Mouse (Mus musculus): ENCODE results near the gene Lsm10. TPM values are rescaled to one million over a fixed set of nuclear protein-coding genes. Genes with fewer than 3 reads are reported as not detected.

The Lsm10 gene
- polyA plus RNA-seq, 1 experiment from 2014 or later, result 48.5 TPM

- no peak for DNase-seq (ENCODE audit: low spot score)
- H3K27ac ChIP-seq (replicated peaks), result peak overlapping the region; percentile 84; the same call in 1 of the 2 replicates
Measured at GRCm38 (mm10) chr4:126102061-126102841, 5.8 kb downstream of the Lsm10 start.

GRCm38 (mm10) chr4:126103057-126103581, 6.7 kb downstream of the Lsm10 start:
- H3K4me1 ChIP-seq, result peaks cover 41% of the 10 kb centered on the region
- peak; percentile 57 for DNase-seq (ENCODE audit: low spot score)
- peaks cover 28% of the 10 kb centered on the region for H3K36me3 ChIP-seq (replicated peaks)
- H3K27me3 ChIP-seq (replicated peaks; ENCODE audit: low read depth, poor library complexity, severe bottlenecking), result no peaks in the 10 kb centered on the region
- no peaks in the 10 kb centered on the region for H3K9me3 ChIP-seq
- peak overlapping the region; percentile 84 for H3K27ac ChIP-seq (replicated peaks)
- H3K4me3 ChIP-seq, result peak overlapping the region; percentile 83
- 3% methylated on average over 15 of the region's 15 CpGs for WGBS

More at GRCm38 (mm10) chr4:126102061-126102841, 5.8 kb downstream of the Lsm10 start:
- peaks cover 35% of the 10 kb centered on the region for H3K36me3 ChIP-seq (replicated peaks)
- no peaks in the 10 kb centered on the region for H3K9me3 ChIP-seq
- H3K27me3 ChIP-seq (replicated peaks; ENCODE audit: low read depth, poor library complexity, severe bottlenecking), result no peaks in the 10 kb centered on the region
- WGBS, result 48% methylated on average over 7 of the region's 7 CpGs
- peak overlapping the region; percentile 83 for H3K4me3 ChIP-seq
- H3K4me1 ChIP-seq, result peaks cover 39% of the 10 kb centered on the region

GRCm38 (mm10) chr4:126103590-126104068, 7.2 kb downstream of the Lsm10 start, which contains the start of gene Stk40:
TSS of gene Stk40 (plus strand) at chr4:126103957.
- peak within 1 kb of the TSS; percentile 84 for H3K27ac ChIP-seq (replicated peaks)
- under 1% methylated on average over 34 of the region's 34 CpGs for WGBS
- peaks cover 23% of the 10 kb centered on the region for H3K36me3 ChIP-seq (replicated peaks)
- H3K9me3 ChIP-seq, result no peaks in the 10 kb centered on the region
- H3K27me3 ChIP-seq (replicated peaks; ENCODE audit: low read depth, poor library complexity, severe bottlenecking), result no peaks in the 10 kb centered on the region
- peaks cover 46% of the 10 kb centered on the region for H3K4me1 ChIP-seq
- H3K4me3 ChIP-seq, result peak within 1 kb of the TSS; percentile 83
- peak; percentile 98 for DNase-seq (ENCODE audit: low spot score)

- peak; percentile 20 for DNase-seq (ENCODE audit: low spot score)
- Histone ChIP-seq H3K4me1 (peaks cover 55% of the 10 kb centered on the region), H3K9me3 (no peaks in the 10 kb centered on the region), H3K27me3 (replicated peaks; ENCODE audit: low read depth, poor library complexity, severe bottlenecking) (no peaks in the 10 kb centered on the region), H3K27ac (replicated peaks) (peak overlapping the region; percentile 84), H3K4me3 (peak overlapping the region; percentile 83), H3K36me3 (replicated peaks) (peaks cover 14% of the 10 kb centered on the region; the same call in 1 of the 2 replicates)
- WGBS, result 4% methylated on average over 34 of the region's 34 CpGs
Measured at GRCm38 (mm10) chr4:126104261-126105075, 8.0 kb downstream of the Lsm10 start.

GRCm38 (mm10) chr4:126105131-126105783, 8.8 kb downstream of the Lsm10 start:
- 57% methylated on average over 7 of the region's 7 CpGs for WGBS
- Histone ChIP-seq H3K4me1 (peaks cover 63% of the 10 kb centered on the region), H3K36me3 (replicated peaks) (peaks cover 6% of the 10 kb centered on the region; the same call in 1 of the 2 replicates), H3K4me3 (peak overlapping the region; percentile 83), H3K9me3 (no peaks in the 10 kb centered on the region), H3K27me3 (replicated peaks; ENCODE audit: low read depth, poor library complexity, severe bottlenecking) (no peaks in the 10 kb centered on the region), H3K27ac (replicated peaks) (no peak overlapping the region)
- no peak for DNase-seq (ENCODE audit: low spot score)

GRCm38 (mm10) chr4:126108061-126108740, 11.8 kb downstream of the Lsm10 start:
- 48% methylated on average over 8 of the region's 8 CpGs for WGBS
- DNase-seq (ENCODE audit: low spot score), result no peak
- Histone ChIP-seq H3K9me3 (no peaks in the 10 kb centered on the region), H3K4me1 (peaks cover 68% of the 10 kb centered on the region), H3K27me3 (replicated peaks; ENCODE audit: low read depth, poor library complexity, severe bottlenecking) (no peaks in the 10 kb centered on the region), H3K27ac (replicated peaks) (no peak overlapping the region), H3K36me3 (replicated peaks) (no peaks in the 10 kb centered on the region), H3K4me3 (no peak overlapping the region)

- Histone ChIP-seq H3K27me3 (replicated peaks; ENCODE audit: low read depth, poor library complexity, severe bottlenecking) (no peaks in the 10 kb centered on the region), H3K4me1 (peaks cover 62% of the 10 kb centered on the region), H3K27ac (replicated peaks) (peak overlapping the region; percentile 79; the same call in 1 of the 2 replicates), H3K36me3 (replicated peaks) (no peaks in the 10 kb centered on the region), H3K4me3 (peak overlapping the region; percentile 36; the same call in 1 of the 2 replicates), H3K9me3 (no peaks in the 10 kb centered on the region)
- WGBS, result 84% methylated on average over 10 of the region's 10 CpGs
- no peak for DNase-seq (ENCODE audit: low spot score)
Measured at GRCm38 (mm10) chr4:126109613-126110373, 13.4 kb downstream of the Lsm10 start.

GRCm38 (mm10) chr4:126110374-126111152, 14.1 kb downstream of the Lsm10 start:
- Histone ChIP-seq H3K27ac (replicated peaks) (peak overlapping the region; percentile 79), H3K36me3 (replicated peaks) (no peaks in the 10 kb centered on the region), H3K4me3 (peak overlapping the region; percentile 36; the same call in 1 of the 2 replicates), H3K27me3 (replicated peaks; ENCODE audit: low read depth, poor library complexity, severe bottlenecking) (no peaks in the 10 kb centered on the region), H3K4me1 (peaks cover 57% of the 10 kb centered on the region), H3K9me3 (no peaks in the 10 kb centered on the region)
- 10% methylated on average over 12 of the region's 12 CpGs for WGBS
- DNase-seq (ENCODE audit: low spot score), result peak; percentile 24

- no peaks in the 10 kb centered on the region for H3K9me3 ChIP-seq
- WGBS, result 22% methylated on average over 7 of the region's 7 CpGs
- peaks cover 57% of the 10 kb centered on the region for H3K4me1 ChIP-seq
- H3K27me3 ChIP-seq (replicated peaks; ENCODE audit: low read depth, poor library complexity, severe bottlenecking), result no peaks in the 10 kb centered on the region
- no peaks in the 10 kb centered on the region for H3K36me3 ChIP-seq (replicated peaks)
- DNase-seq (ENCODE audit: low spot score), result no peak
- H3K4me3 ChIP-seq, result peak overlapping the region; percentile 36; the same call in 1 of the 2 replicates
- H3K27ac ChIP-seq (replicated peaks), result peak overlapping the region; percentile 79
Measured at GRCm38 (mm10) chr4:126111153-126111549, 14.7 kb downstream of the Lsm10 start.

GRCm38 (mm10) chr4:126113243-126113642, 16.8 kb downstream of the Lsm10 start:
- WGBS, result 80% methylated on average over 4 of the region's 4 CpGs
- no peak for DNase-seq (ENCODE audit: low spot score)
- Histone ChIP-seq H3K36me3 (replicated peaks) (peaks cover 10% of the 10 kb centered on the region; the same call in 1 of the 2 replicates), H3K9me3 (no peaks in the 10 kb centered on the region), H3K4me1 (peaks cover 47% of the 10 kb centered on the region), H3K27me3 (replicated peaks; ENCODE audit: low read depth, poor library complexity, severe bottlenecking) (no peaks in the 10 kb centered on the region), H3K27ac (replicated peaks) (no peak overlapping the region), H3K4me3 (no peak overlapping the region)
